Mouse (Mus musculus) C2C12 (cell line): ENCODE measurements around the gene Naa15.

Experiments used
- CEBPB ChIP-seq: IDR thresholded peaks from one replicate; pipeline ENCODE4 v1.6.1; 2011; ENCODE audit warnings: low read depth, mild to moderate bottlenecking, control low read depth, moderate library complexity
- CTCF ChIP-seq: IDR thresholded peaks from one replicate; pipeline ENCODE4 v1.5.1; 2011; ENCODE audit not compliant: control insufficient read depth, insufficient read depth, insufficient read length
- MAX ChIP-seq: IDR thresholded peaks from one replicate; pipeline ENCODE4 v1.6.1; 2011; ENCODE audit warnings: mild to moderate bottlenecking, control low read depth
- MYOD1 ChIP-seq: IDR thresholded peaks from one replicate; pipeline ENCODE4 v1.6.1; 2011; ENCODE audit warnings: low read depth; ENCODE audit not compliant: control insufficient read depth, insufficient read length
- MYOG ChIP-seq: IDR thresholded peaks from one replicate; pipeline ENCODE4 v1.6.1; 2011; ENCODE audit not compliant: control insufficient read depth, insufficient read length; ENCODE audit errors: extremely low read depth
- USF1 ChIP-seq: IDR thresholded peaks from one replicate; pipeline ENCODE4 v1.6.1; 2011; ENCODE audit warnings: low read depth, mild to moderate bottlenecking, control low read depth, moderate library complexity

DNA sequence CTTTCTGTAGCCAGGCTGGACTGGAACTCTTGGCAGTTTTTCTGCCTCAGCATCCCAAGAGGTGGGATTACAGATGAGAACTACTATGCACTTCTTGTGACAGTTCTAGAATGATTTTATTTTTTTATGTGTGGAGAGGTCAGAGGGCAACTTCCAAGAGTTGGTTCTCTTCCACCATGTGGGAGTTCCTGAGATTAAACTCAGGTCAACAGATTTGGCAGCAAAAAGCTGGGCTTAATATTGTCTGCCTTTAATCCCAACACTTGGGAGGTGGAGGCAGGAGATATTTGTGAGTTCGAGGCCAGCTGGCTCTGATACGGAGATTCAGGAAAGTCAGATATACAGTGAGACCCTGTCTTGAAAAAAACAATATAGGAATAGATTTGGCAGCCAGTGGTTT, 3.0 kb downstream of the Naa15 start:
- TF ChIP-seq MAX, result no peak
- no peak for TF ChIP-seq CTCF
- no peak for TF ChIP-seq USF1
- TF ChIP-seq MYOG, result no peak
- TF ChIP-seq MYOD1, result no peak
- no peak for TF ChIP-seq CEBPB
